Mouse (Mus musculus): ENCODE data around the gene Itga6. TPM values are rescaled to one million over a fixed set of nuclear protein-coding genes. Genes with fewer than 3 reads are reported as not detected.
A peak's percentile ranks its signal among the peaks of the same experiment; 100 is the strongest.

Itga6 gene
- polyA plus RNA-seq, 1 experiment from 2014 or later: 21.1 TPM

DNA sequence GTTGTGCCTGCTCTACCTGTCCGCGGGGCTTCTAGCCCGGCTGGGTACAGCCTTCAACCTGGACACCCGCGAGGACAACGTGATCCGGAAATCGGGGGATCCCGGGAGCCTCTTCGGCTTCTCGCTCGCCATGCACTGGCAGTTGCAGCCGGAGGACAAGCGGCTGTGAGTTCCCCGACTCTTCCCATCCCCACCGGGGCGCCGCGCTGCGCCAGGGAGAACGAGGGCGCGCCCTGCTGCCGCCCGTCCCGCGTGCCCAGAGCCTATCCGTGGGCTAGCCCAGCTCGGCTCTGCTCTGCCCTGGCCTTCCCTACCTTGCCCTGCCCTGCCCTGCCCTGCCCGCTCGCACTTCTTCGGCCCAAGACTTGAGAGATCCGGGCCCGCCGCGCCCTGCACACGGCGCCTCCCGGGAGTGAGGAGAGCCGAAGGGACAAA, 41.8 kb downstream of the Itga6 start:
- under 1% methylated on average over 40 of the region's 40 CpGs for WGBS
- Histone ChIP-seq H3K4me1 (ENCODE audit: control insufficient read depth, insufficient read depth, low read depth, low read length) (peaks cover 4% of the 10 kb centered on the region), H3K9me3 (ENCODE audit: control insufficient read depth, low read length) (no peaks in the 10 kb centered on the region), H3K4me3 (ENCODE audit: low read length) (peak overlapping the region; percentile 81), H3K9ac (ENCODE audit: low read depth, low read length) (peak overlapping the region; percentile 82), H3K36me3 (ENCODE audit: control insufficient read depth, insufficient read depth, low read length) (no peaks in the 10 kb centered on the region), H3K4me2 (ENCODE audit: low read length) (peak overlapping the region; percentile 97), H3K27me3 (replicated peaks; ENCODE audit: control insufficient read depth, insufficient read depth, low read length) (no peaks in the 10 kb centered on the region), H3K27ac (ENCODE audit: low read depth, low read length) (peak overlapping the region; percentile 73)
- peak; percentile 83 for ATAC-seq

GRCm38 (mm10) chr2:71787591-71788460, 42.4 kb downstream of the Itga6 start:
- Histone ChIP-seq H3K27me3 (replicated peaks; ENCODE audit: control insufficient read depth, insufficient read depth, low read length) (no peaks in the 10 kb centered on the region), H3K4me1 (ENCODE audit: control insufficient read depth, insufficient read depth, low read depth, low read length) (peaks cover 4% of the 10 kb centered on the region), H3K27ac (ENCODE audit: low read depth, low read length) (peak overlapping the region; percentile 73; the same call in 1 of the 2 replicates), H3K4me2 (ENCODE audit: low read length) (peak overlapping the region; percentile 97), H3K9ac (ENCODE audit: low read depth, low read length) (peak overlapping the region; percentile 82), H3K36me3 (ENCODE audit: control insufficient read depth, insufficient read depth, low read length) (no peaks in the 10 kb centered on the region), H3K9me3 (ENCODE audit: control insufficient read depth, low read length) (no peaks in the 10 kb centered on the region), H3K4me3 (ENCODE audit: low read length) (peak overlapping the region; percentile 81)
- 3% methylated on average over 31 of the region's 32 CpGs for WGBS
- ATAC-seq: peak; percentile 70

- no peaks in the 10 kb centered on the region for H3K9me3 ChIP-seq (ENCODE audit: control insufficient read depth, low read length)
- 88% methylated on average over 5 of the region's 5 CpGs for WGBS
- no peak overlapping the region for H3K9ac ChIP-seq (ENCODE audit: low read depth, low read length)
- no peak overlapping the region for H3K27ac ChIP-seq (ENCODE audit: low read depth, low read length)
- no peak for ATAC-seq
- no peaks in the 10 kb centered on the region for H3K27me3 ChIP-seq (replicated peaks; ENCODE audit: control insufficient read depth, insufficient read depth, low read length)
- H3K4me1 ChIP-seq (ENCODE audit: control insufficient read depth, insufficient read depth, low read depth, low read length): peaks cover 4% of the 10 kb centered on the region
- H3K36me3 ChIP-seq (ENCODE audit: control insufficient read depth, insufficient read depth, low read length): no peaks in the 10 kb centered on the region
- H3K4me2 ChIP-seq (ENCODE audit: low read length): no peak overlapping the region
- H3K4me3 ChIP-seq (ENCODE audit: low read length): no peak overlapping the region
These were observed 45.3 kb downstream of the Itga6 start for GRCm38 (mm10) chr2:71790752-71791151.

- Histone ChIP-seq H3K27ac (ENCODE audit: low read depth, low read length) (no peak overlapping the region), H3K4me2 (ENCODE audit: low read length) (no peak overlapping the region), H3K27me3 (replicated peaks; ENCODE audit: control insufficient read depth, insufficient read depth, low read length) (no peaks in the 10 kb centered on the region), H3K9me3 (ENCODE audit: control insufficient read depth, low read length) (no peaks in the 10 kb centered on the region), H3K4me1 (ENCODE audit: control insufficient read depth, insufficient read depth, low read depth, low read length) (peaks cover 4% of the 10 kb centered on the region), H3K36me3 (ENCODE audit: control insufficient read depth, insufficient read depth, low read length) (no peaks in the 10 kb centered on the region), H3K4me3 (ENCODE audit: low read length) (no peak overlapping the region), H3K9ac (ENCODE audit: low read depth, low read length) (no peak overlapping the region)
- 91% methylated on average over 2 of the region's 2 CpGs for WGBS
- no peak for ATAC-seq
These were observed 45.8 kb downstream of the Itga6 start for GRCm38 (mm10) chr2:71791203-71791602.

DNA sequence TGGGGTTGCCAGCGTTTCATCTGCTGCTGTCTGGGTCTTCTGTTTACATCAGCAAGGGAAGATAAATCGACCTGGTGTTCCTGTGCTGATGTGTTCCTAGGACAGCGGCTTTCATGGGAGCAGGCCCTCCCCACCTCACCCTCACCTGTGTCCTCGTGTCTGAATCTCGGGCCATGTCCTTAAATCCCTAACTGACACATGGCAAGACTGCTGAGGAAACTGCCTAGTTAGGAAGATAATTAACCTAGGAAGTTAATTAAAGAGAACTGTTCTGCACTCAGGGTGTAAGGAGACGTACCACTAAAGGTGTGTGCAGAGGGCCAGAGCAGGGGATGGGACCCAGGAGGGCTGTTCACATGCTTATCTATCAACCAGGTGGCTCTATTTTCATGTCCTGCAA, 48.7 kb downstream of the Itga6 start:
- Histone ChIP-seq H3K4me1 (ENCODE audit: control insufficient read depth, insufficient read depth, low read depth, low read length) (no peaks in the 10 kb centered on the region), H3K27ac (ENCODE audit: low read depth, low read length) (no peak overlapping the region), H3K9me3 (ENCODE audit: control insufficient read depth, low read length) (no peaks in the 10 kb centered on the region), H3K9ac (ENCODE audit: low read depth, low read length) (no peak overlapping the region), H3K4me2 (ENCODE audit: low read length) (no peak overlapping the region), H3K27me3 (replicated peaks; ENCODE audit: control insufficient read depth, insufficient read depth, low read length) (no peaks in the 10 kb centered on the region), H3K36me3 (ENCODE audit: control insufficient read depth, insufficient read depth, low read length) (no peaks in the 10 kb centered on the region), H3K4me3 (ENCODE audit: low read length) (no peak overlapping the region)
- ATAC-seq: no peak
- WGBS: 74% methylated on average over 6 of the region's 6 CpGs

DNA sequence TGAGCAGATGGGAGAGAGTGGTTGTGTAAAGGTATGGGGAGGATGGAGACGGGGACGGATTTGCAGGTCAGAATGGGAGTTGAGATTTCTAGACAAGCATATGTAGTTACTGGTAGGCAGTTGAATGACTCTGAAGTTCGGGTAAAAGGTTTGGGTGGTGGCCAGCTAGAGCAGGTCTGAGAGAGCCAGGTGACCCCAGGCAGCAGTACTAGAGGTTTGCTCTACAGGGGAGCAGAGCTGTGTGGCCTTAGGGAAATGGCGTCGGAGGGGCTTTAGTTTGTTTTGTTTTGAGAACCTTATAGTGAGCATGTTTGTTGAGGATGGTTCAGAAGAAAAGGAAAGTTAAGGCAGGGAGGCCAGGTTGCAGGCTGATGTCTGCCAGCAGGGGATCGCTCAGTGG, 51.4 kb downstream of the Itga6 start:
- Histone ChIP-seq H3K36me3 (ENCODE audit: control insufficient read depth, insufficient read depth, low read length) (no peaks in the 10 kb centered on the region), H3K4me1 (ENCODE audit: control insufficient read depth, insufficient read depth, low read depth, low read length) (no peaks in the 10 kb centered on the region), H3K4me2 (ENCODE audit: low read length) (no peak overlapping the region), H3K9me3 (ENCODE audit: control insufficient read depth, low read length) (no peaks in the 10 kb centered on the region), H3K4me3 (ENCODE audit: low read length) (no peak overlapping the region), H3K27me3 (replicated peaks; ENCODE audit: control insufficient read depth, insufficient read depth, low read length) (no peaks in the 10 kb centered on the region), H3K27ac (ENCODE audit: low read depth, low read length) (no peak overlapping the region), H3K9ac (ENCODE audit: low read depth, low read length) (no peak overlapping the region)
- WGBS: 83% methylated on average over 6 of the region's 6 CpGs
- ATAC-seq: no peak

GRCm38 (mm10) chr2:71800798-71801197, 55.4 kb downstream of the Itga6 start:
- H3K4me1 ChIP-seq (ENCODE audit: control insufficient read depth, insufficient read depth, low read depth, low read length): no peaks in the 10 kb centered on the region
- H3K9me3 ChIP-seq (ENCODE audit: control insufficient read depth, low read length): no peaks in the 10 kb centered on the region
- no peak overlapping the region for H3K9ac ChIP-seq (ENCODE audit: low read depth, low read length)
- H3K4me3 ChIP-seq (ENCODE audit: low read length): no peak overlapping the region
- no peak for ATAC-seq
- H3K36me3 ChIP-seq (ENCODE audit: control insufficient read depth, insufficient read depth, low read length): no peaks in the 10 kb centered on the region
- no peaks in the 10 kb centered on the region for H3K27me3 ChIP-seq (replicated peaks; ENCODE audit: control insufficient read depth, insufficient read depth, low read length)
- WGBS: 78% methylated on average over 6 of the region's 6 CpGs
- no peak overlapping the region for H3K4me2 ChIP-seq (ENCODE audit: low read length)
- H3K27ac ChIP-seq (ENCODE audit: low read depth, low read length): no peak overlapping the region

DNA sequence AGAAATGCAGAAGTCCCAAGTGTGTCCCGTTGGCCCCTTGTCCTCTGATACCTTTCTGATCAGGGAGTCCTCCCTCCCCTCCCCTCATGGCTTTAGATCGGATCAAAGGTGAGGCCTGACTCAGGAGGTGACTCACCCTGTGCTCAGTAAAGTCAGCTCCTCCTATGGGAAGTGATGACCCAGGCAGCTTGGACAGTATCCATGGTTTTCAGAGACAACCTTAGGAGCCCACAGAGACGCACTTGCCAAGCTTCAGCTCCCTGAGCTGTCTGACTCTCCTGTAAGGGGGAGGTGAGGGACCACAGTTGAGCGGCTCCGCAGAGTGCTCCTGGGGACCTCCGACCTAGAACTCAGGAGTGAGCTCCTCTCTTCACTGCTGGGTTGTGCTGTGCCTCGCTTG, 56.3 kb downstream of the Itga6 start:
- WGBS: 63% methylated on average over 7 of the region's 7 CpGs

DNA sequence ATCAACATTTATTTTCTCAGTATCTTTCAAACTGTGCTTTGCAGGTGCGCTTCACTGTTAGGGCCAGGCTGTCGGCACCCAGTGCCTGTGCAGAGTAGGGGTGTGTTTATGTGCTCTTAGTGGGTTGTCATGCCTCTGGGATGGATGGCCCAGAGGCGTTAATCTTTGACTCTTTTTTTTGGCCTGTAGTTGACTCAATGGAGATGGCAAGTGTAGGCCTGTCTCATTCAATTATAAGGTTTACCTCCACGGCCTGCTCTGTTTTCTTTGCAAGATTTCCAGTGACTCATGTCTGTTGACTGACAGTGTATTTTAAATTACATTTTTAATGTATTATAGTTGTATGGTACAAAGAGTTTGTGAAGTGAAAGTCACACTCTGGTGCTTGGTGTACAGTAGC, 56.7 kb downstream of the Itga6 start:
- Histone ChIP-seq H3K4me3 (ENCODE audit: low read length) (no peak overlapping the region), H3K9me3 (ENCODE audit: control insufficient read depth, low read length) (no peaks in the 10 kb centered on the region), H3K27me3 (replicated peaks; ENCODE audit: control insufficient read depth, insufficient read depth, low read length) (no peaks in the 10 kb centered on the region), H3K27ac (ENCODE audit: low read depth, low read length) (no peak overlapping the region), H3K4me1 (ENCODE audit: control insufficient read depth, insufficient read depth, low read depth, low read length) (no peaks in the 10 kb centered on the region), H3K4me2 (ENCODE audit: low read length) (no peak overlapping the region), H3K36me3 (ENCODE audit: control insufficient read depth, insufficient read depth, low read length) (no peaks in the 10 kb centered on the region), H3K9ac (ENCODE audit: low read depth, low read length) (no peak overlapping the region)
- 73% methylated on average over 4 of the region's 4 CpGs for WGBS
- ATAC-seq: no peak

More for the DNA sequence above, 56.3 kb downstream of the Itga6 start:
- Histone ChIP-seq H3K4me1 (ENCODE audit: control insufficient read depth, insufficient read depth, low read depth, low read length) (no peaks in the 10 kb centered on the region), H3K9me3 (ENCODE audit: control insufficient read depth, low read length) (no peaks in the 10 kb centered on the region), H3K36me3 (ENCODE audit: control insufficient read depth, insufficient read depth, low read length) (no peaks in the 10 kb centered on the region), H3K4me3 (ENCODE audit: low read length) (no peak overlapping the region), H3K27me3 (replicated peaks; ENCODE audit: control insufficient read depth, insufficient read depth, low read length) (no peaks in the 10 kb centered on the region), H3K4me2 (ENCODE audit: low read length) (no peak overlapping the region), H3K27ac (ENCODE audit: low read depth, low read length) (no peak overlapping the region), H3K9ac (ENCODE audit: low read depth, low read length) (no peak overlapping the region)
- no peak for ATAC-seq

All from hindbrain, embryonic 16.5 days (tissue).